Mouse (Mus musculus): ENCODE results near the gene Gfer.

Gfer gene

GRCm38 (mm10) chr17:24696011-24696697 lies at the start of gene Gfer, which contains the start of gene Noxo1:
Gene Gfer (minus strand): TSS chr17:24696156.
Gene Noxo1 (plus strand): TSS chr17:24696234.
- peak; percentile 90 for DNase-seq (ENCODE audit: low read depth, low spot score)

- no peak for DNase-seq (ENCODE audit: low read depth, low spot score)
These were observed 48.4 kb upstream of the Gfer start for GRCm38 (mm10) chr17:24744381-24744780.

- no peak for DNase-seq (ENCODE audit: low read depth, low spot score)
These were observed 47.9 kb upstream of the Gfer start for GRCm38 (mm10) chr17:24743896-24744295.

GRCm38 (mm10) chr17:24742307-24742706 lies 46.4 kb upstream of the Gfer start:
- no peak for DNase-seq (ENCODE audit: low read depth, low spot score)

DNA sequence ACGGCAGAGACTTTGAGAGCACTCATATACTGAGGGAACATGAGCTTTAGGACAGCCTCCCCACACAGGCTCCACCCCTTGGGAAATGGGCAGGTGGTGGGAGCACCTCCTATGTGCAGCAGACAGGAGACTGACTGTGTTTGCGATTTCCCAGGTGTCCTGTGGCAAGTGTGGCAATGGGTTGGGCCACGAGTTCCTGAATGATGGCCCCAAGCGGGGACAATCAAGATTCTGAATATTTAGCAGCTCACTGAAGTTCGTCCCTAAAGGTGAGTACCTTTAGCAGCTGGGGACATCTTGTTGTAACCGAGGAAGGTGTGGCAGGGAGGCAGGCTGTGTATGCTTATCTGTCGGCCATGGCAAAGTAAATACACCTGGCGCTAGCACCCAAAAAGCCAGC lies 44.0 kb upstream of the Gfer start:
- no peak for DNase-seq (ENCODE audit: low read depth, low spot score)

GRCm38 (mm10) chr17:24738238-24738637 lies 42.3 kb upstream of the Gfer start:
- no peak for DNase-seq (ENCODE audit: low read depth, low spot score)

- no peak for DNase-seq (ENCODE audit: low read depth, low spot score)
These were observed 41.3 kb upstream of the Gfer start for GRCm38 (mm10) chr17:24737135-24737810.

GRCm38 (mm10) chr17:24736330-24737051 lies 40.5 kb upstream of the Gfer start, which contains the start of gene Msrb1:
Gene Msrb1 (plus strand): TSS chr17:24736642.
- DNase-seq (ENCODE audit: low read depth, low spot score), result peak; percentile 96

GRCm38 (mm10) chr17:24735446-24735845 lies 39.5 kb upstream of the Gfer start:
- DNase-seq (ENCODE audit: low read depth, low spot score), result no peak

DNA sequence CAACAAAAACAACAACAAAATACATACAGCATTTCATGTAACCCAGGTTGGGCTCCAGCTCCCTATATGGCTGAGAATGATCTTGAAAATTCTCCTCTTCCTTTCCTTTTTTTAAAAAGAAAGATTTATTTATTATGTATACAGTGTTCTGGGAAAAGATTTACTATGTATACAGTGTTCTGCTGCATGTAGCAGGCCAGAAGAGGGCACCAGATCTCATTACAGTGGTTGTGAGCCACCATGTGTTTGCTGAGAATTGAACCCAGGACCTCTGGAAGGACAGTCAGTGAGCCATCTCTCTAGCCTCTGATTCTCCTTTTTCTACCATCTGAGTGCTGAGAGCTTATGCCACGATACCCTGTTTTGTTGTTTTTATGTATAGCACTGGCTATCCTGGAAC lies 38.6 kb upstream of the Gfer start:
- no peak for DNase-seq (ENCODE audit: low read depth, low spot score)

- DNase-seq (ENCODE audit: low read depth, low spot score), result no peak
These were observed 37.6 kb upstream of the Gfer start for GRCm38 (mm10) chr17:24733434-24734050.

GRCm38 (mm10) chr17:24732233-24732935 lies 36.4 kb upstream of the Gfer start:
- DNase-seq (ENCODE audit: low read depth, low spot score), result no peak

- DNase-seq (ENCODE audit: low read depth, low spot score), result no peak
These were observed 34.8 kb upstream of the Gfer start for GRCm38 (mm10) chr17:24730787-24731186.

DNA sequence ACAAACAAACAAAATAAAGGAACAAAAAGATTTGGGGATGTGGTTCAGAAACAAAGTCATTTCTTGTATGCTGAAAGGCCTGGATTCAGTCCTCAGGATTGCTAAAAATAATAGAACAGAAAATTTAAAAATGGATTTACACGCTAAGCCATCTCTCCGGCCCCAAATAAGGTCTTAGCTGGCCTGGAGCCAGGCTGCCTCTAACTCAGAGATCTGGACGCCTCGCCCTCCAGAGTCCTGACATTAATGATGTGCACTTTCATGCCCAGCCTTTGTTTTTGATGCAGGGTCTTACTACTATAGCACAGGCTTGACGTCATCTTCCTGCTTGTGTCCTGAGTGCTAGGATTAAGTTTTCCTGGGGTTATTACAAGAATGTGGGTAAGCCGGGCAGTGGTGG lies 33.1 kb upstream of the Gfer start:
- no peak for DNase-seq (ENCODE audit: low read depth, low spot score)

- no peak for DNase-seq (ENCODE audit: low read depth, low spot score)
These were observed 32.2 kb upstream of the Gfer start for GRCm38 (mm10) chr17:24728184-24728583.

DNA sequence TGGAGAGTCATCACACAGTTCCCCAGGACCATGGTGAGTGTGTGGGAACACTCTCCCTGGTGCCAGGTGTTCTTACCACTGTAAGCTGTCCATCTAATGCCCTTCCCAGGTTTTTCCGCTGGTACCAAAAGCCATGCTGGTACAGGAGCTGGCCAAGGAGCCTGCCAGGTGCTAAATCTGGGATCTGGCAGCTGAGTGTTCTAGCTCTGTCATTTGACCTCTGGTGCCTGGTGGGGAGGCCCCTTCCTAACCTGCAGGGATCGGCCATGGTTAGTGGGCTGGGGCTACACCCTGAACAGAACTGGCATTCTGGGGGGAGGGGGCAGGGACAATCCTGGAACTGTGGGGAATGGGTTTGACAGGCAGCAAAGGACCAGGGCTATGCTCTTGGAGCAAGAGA lies 31.7 kb upstream of the Gfer start, which contains the start of gene Rpl3l:
Gene Rpl3l (plus strand): TSS at position 203 of the 400 bp plus-strand sequence.
- no peak for DNase-seq (ENCODE audit: low read depth, low spot score)

GRCm38 (mm10) chr17:24725637-24726390 lies 29.9 kb upstream of the Gfer start:
- DNase-seq (ENCODE audit: low read depth, low spot score), result no peak

- peak; percentile 97 for DNase-seq (ENCODE audit: low read depth, low spot score)
These were observed 28.2 kb upstream of the Gfer start, which contains the start of gene Ndufb10 for GRCm38 (mm10) chr17:24724184-24724583. Gene Ndufb10 (minus strand): TSS chr17:24724478.

GRCm38 (mm10) chr17:24723881-24724180 lies 27.9 kb upstream of the Gfer start:
- no peak for DNase-seq (ENCODE audit: low read depth, low spot score)

DNA sequence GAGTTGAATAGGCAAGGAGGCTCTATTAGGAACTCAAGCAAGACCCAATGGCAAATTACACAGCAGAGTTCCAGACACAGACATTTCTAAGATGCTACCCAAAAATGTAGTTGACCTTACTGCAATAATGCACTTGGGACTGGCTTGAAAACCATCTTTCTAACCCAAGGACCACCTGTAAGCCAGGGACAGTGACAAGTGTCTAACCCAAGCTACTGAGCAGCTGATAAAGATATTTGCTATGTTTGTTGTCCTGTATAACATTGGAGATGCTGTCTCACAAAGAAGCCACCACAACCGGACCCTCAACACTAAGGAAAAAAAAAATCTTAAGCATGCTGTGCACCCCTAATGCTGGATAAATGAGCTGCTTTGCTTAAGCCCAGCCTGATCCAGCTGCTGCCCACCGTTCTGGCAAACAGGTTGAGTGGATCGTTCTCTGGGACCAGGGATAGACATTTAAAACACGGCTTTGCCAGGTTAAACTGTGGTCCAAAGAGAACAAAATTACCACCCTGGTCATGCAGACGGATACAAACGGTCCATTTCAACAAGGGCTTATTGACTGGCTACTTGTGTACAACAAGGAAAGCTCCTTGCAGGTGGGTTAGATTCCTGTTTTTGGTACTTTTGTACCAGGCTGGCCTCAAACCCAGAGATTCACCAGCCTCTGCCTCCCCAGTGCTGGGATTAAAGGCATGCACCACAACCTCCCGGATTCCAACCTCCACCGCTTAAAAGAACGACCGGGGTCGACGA lies 27.3 kb upstream of the Gfer start:
- no peak for DNase-seq (ENCODE audit: low read depth, low spot score)
